Mouse (Mus musculus): ENCODE data around the gene Nrxn3.

DNA sequence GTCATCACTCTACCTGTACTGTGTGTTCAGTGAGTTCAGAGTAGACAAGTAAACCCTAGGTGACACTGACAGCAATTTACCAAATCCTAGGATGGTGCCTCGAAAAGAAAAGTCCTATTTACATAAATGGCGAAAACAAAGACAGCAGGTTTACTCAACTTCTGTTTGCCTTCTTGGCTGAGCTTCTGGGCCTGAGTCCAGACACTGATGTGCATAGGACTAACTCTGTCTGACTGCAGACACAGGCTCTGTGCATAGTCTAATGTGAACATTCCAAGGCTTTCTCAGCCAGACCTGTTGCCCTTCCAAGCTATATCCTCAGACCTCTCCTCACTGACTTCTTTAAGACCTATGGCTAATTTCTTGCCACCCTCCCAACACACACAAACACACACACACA, 1095.5 kb downstream of the Nrxn3 start:
- TF ChIP-seq POLR2A (IDR thresholded peaks at IDR 0.05; ENCODE audit: control insufficient read depth, low read depth, low read length) (no peak), CTCF (IDR thresholded peaks at IDR 0.05; ENCODE audit: control insufficient read depth, insufficient read depth, insufficient replicate concordance, low read depth, low read length) (no peak)
